Mouse (Mus musculus): Measurements from ENCODE around the gene Gnl3l. TPM values are rescaled to one million over a fixed set of nuclear protein-coding genes. Genes with fewer than 3 reads are reported as not detected.

Gnl3l gene
- 100 to 1,000 TPM; 198 to 216 TPM for total RNA-seq (2021)
- long read RNA-seq, experiment 1, full-length matches to known transcripts, result 28 of 75 reads
- long read RNA-seq, experiment 1, partial matches to known transcripts, result 17 of 75 reads
- long read RNA-seq, experiment 1, other reads (novel, unspliced or antisense), result 30 of 75 reads
- long read RNA-seq, experiment 2, full-length matches to known transcripts, result 5 of 8 reads
- long read RNA-seq, experiment 2, partial matches to known transcripts, result 0 of 8 reads
- long read RNA-seq, experiment 2, other reads (novel, unspliced or antisense), result 3 of 8 reads

DNA sequence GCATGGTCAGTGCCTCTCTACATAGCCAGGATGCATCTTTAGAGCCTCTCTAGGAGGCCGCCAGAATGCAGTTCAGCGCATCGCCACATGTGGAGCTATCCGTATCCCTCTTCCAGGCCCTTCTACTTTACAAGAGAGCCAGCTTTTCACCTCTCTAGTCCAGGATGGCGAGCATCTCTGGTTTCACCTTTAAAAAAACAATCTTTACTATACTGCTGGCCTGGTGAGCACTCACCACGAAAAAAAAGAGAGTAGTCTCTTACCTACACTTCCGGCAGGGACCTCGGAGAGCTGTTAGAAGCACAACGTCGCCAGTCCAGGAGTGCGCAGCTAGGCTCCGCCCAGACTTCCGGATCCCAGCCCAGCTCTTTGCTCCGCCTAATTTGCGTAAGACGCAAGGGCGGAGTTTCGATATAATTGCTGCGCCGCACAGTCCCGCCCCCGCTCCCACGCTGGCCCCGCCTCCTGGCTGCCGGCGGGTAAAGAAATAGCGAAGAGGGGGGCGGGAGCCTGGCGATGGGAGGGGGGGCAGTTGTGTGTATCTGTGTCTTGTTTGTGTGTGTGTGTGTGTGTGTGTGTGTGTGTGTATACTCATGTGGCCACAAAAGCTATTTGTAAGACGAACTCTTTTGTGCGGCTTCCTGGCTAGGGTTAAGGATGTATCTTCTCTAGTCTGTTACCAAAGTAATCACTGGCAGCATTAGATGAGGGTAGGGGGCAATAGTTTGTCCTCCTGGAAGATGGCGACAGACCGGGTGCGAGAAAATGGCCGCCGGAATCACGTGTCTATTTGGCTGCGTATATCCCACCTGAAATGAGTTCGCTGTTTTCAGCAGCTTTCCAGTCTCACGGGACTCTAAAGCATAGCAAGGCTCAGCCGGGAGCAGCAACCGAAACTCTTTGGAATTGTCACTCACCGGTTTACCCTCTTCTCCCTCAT lies at the start of gene Gnl3l:
TSS of gene Gnl3l (minus strand) at position 385 of the 940 bp plus-strand sequence.
- peak; percentile 85 to 89 for DNase-seq (ENCODE audit: low spot score in 2 of 2)

DNA sequence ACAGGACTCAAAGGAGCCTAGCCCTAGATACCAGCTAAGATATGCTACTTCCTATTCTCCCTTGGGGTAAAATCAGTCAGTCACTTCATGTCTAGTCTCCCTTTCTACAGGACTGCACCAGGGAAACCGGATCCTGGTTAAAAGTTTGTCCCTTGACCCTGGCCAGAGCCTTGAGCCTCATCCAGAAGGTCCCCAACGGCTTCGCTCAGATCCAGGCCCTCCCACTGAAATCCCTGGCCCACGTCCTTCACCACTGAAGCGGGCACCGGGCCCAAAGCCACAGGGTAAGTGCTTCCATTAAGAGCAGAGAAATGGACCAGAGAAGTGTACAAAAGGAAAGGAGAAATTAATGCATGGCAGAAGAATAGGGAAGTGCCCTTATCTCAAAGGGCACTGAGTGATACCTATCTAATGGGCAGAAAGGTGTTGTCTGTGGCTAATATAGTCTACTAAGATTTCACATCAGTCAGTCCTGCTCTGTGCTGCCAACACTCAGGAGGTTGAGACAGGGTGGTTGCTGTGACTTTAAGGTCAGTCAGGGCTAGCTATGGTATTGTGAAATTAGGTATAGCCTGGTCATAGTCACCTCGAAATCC lies 49.0 kb upstream of the Gnl3l start:
- no peak for DNase-seq (ENCODE audit: low spot score in 2 of 2)

DNA sequence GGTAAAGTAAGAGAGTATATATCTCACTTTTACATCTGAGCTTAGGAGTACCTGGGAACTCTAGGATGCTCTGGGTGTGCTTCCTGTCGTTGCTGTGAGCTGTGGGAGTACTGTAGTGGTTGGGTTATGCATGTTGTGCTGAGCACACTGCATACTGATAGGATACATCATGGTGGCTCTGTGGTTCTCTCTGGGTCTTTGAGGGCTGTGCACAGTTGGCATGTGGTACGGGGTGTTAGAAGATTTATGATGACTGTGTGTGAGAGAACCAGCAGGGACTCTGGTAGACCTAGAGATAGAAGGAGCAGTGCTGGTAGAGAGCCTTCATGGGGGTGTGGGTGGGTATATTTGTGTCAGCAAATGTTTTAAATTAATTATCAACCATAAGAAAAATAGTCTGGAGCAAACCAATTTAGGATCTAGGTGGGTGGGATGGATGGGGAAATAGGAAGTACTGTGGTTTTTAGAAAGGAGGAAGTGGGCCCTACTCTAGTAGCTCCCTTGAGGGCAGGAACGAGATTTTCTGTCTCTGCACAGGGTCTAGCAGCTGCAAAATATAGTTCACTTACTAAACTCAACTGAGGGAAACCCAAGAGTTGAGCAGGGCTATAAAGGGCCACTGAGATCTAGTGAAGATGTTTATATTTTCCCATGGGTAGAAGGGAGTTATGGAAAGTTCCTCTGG lies 44.6 kb upstream of the Gnl3l start:
- no peak for DNase-seq (ENCODE audit: low spot score in 2 of 2)

DNA sequence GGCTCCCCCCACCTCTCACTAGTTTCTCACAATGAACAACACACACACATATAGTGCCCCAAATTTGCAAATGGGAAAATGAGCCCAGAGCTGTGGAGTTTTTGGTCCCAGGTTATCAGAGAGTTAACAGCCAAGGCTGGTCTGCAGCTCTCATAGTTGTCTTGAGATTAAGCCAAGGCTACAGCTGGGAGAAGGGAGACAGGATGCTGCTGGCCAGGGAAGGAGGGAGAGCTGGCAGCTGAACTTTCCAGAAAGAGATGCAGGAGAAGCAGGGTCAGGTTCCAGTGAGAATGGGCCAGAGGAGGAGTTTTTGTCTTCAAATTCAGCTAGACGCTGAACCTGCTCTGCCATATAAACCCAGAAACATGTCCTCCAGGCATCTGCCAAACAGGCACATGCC lies 42.2 kb upstream of the Gnl3l start:
- no peak for DNase-seq (ENCODE audit: low spot score in 2 of 2)

DNA sequence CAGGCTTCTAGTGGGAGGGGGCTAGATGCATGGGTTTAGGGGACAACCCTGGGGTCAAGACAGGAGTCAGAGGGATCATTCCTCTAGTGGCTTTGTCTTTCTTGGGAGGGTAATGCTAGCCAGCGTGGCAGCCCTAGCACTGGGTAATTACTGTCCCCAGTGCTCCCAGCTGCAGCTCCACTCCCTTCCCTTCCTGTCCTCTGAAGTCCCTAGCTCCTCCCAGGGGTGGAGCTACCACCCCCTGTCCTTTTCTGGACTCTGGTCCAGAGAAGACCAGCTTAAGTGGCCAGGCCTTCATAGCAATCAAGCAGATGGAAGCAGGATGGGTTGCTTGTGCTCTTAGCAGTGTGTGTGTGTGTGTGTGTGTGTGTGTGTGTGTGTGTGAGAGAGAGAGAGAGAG lies 38.4 kb upstream of the Gnl3l start:
- DNase-seq (ENCODE audit: low spot score in 2 of 2), result no peak

DNA sequence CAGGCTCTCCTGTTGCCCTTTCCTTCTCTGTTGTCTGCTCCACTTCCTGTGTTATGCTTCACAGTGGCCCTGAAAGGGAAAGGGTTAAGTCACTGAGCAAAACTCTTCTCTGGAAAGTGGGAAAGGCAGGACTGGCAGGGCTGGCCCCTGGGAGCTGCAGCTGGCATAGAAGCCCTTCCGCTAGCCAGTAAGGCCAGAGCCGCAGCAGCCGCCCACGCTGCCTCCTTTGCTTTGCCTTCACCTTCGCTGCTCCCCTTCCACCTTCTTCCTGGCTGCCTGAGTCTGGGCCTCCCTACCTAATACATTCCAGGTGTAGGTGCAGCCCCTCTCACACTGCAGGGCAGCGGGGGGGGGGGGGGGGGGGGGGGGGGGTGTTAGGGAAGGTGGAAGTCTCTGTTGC lies 37.4 kb upstream of the Gnl3l start:
- no peak for DNase-seq (ENCODE audit: low spot score in 2 of 2)

DNA sequence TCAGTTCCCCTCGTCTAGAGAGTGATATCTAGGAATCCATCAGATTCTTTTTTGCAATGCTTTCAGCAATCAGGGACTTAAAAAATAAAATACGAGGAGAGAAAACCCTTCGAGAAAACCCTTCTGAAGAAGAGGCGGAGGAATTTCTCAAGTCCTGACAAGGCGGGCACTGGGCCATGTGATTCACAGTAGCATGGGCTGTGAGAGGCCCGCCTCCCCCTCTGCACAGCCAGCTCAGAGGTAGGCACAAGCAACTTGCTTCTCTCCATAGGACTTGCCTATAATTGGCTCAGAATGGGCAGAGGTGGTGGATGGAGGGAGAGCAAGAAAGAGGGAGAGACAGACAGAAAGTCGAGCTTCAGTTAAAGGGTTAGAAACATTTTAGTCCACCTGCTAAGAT lies 33.2 kb upstream of the Gnl3l start:
- DNase-seq (ENCODE audit: low spot score in 2 of 2), result peak in 1 of 2 experiments; percentile 13

DNA sequence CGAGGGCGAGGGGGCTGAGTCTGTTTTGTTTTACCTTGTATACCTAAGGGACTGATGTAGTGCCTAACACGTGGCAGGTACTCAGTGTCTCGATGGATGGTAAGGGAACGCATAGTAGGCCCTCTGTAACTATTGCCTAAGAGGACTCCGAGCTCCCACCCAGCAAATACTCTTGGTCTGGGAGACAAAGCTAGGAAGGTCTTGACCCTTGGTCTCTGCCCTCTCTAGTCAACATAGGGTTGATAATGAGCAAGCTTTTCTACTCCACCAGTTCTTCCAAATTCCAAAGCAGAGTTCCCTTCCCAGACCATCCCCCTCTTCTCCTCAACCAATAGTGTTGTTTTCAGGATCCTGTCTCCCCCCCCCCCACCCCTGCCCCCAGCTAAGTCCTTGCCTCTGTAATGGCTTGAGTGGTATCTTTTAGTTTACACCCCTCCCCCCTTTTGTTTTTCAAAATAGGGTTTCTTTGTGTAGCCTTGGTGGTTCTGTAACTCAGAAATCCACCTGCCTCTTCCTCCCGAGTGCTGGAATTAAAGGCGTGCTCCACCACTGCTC lies 32.6 kb upstream of the Gnl3l start:
- DNase-seq (ENCODE audit: low spot score in 2 of 2), result no peak

DNA sequence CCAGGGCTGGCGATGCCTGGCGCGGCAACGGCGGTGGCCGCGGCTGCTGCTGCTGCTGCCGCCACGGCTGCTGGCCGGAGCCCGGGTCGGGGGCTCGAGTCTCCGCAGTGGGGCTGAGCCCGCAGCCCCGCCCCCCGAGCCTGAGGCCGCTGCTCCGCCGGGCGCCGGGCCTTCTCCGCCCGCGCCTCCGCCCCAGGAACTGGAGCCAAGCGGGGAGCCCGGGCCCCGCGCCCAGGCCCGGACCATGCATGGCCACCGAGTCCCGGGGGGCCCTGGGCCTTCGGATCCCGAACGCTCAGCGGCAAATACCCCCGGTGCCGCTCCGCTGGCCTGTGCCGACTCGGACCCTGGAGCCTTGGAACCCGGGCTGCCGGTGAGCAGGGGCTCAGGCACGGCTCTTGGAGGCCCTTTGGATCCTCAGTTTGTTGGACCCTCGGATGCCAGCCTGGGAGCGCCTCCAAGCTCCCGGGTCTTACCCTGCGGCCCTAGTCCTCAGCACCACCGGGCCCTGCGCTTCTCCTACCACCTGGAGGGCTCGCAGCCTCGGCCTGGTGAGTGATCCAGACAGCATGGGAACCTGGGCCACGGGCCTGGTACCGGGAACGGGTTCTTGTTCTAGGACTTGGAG lies 30.4 kb upstream of the Gnl3l start:
- DNase-seq (ENCODE audit: low spot score in 2 of 2), result peak; percentile 16 to 23

DNA sequence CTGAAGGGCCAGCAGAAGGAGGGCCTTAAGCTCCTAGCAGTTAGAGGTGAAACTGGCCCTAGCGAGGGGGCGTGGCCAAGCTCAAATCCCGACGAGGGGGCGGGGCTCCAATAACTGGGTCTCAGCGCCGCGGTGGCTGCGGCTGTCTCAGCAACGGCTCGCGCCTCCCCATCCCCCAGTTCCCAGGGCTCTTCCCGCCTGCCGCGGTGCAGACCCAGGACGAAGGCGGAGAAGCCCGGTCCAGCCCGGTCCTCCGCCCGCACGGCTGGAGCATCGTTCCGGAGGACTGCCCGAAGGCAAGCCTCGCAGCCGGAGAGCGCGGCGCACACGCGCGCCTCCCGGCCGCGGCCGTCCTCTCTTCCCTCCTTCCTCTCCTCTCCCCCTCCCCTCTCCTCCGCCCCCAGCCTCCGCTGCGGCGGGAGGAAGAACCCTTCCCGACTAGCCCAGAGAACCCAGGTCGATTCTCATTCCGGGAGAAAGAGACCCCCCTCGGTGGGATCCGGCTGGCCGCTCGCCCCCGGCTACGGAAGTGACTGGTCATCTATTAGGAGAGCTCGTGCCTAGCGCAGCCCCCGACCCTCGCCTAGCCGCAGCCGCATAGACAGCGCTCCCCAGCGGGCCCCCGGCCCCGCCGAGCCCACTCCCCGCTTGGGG lies 29.8 kb upstream of the Gnl3l start:
- peak; percentile 73 to 79 for DNase-seq (ENCODE audit: low spot score in 2 of 2)

DNA sequence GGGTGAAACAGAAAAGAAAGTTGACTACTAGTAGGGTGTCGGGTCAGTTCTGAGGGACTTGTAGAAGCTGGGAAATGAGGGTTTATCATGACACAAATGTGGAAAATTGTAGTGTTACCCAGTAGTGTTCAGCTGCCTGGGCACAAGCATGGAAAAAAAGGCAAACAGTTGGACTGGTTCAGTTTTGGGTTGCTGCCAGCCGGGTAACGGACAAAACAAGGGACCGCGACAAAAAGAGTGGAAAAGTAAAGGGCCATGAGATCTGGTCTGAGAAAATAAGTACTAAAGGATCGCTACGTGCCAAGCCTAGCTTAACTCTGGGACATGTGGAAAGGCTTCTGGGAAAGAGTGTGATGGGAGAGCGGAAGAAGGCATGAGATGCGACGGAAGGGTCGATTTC lies 29.2 kb upstream of the Gnl3l start:
- DNase-seq (ENCODE audit: low spot score in 2 of 2), result no peak

DNA sequence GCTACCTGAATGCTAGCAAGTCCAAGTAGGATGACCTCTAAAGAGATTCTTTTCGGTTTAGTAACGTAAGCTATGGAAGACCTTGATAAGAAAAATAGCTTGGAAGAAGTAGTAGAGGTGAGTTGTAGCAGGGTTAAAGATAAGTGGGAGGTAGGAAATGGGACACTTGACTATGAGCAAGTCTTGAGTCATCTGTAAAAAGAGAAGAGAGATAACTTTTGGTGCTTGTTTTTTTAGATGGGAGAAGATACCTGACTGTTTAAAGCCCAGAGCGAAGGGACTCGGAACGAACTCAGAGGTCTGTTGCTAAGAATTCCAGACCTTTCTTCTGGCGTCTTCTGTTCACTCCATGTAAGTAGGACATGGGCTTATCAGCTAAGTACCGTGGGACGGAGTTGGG lies 28.7 kb upstream of the Gnl3l start, which contains the start of gene Fgd1:
TSS of gene Fgd1 (plus strand) at position 301 of the 400 bp plus-strand sequence.
- DNase-seq (ENCODE audit: low spot score in 2 of 2), result no peak

DNA sequence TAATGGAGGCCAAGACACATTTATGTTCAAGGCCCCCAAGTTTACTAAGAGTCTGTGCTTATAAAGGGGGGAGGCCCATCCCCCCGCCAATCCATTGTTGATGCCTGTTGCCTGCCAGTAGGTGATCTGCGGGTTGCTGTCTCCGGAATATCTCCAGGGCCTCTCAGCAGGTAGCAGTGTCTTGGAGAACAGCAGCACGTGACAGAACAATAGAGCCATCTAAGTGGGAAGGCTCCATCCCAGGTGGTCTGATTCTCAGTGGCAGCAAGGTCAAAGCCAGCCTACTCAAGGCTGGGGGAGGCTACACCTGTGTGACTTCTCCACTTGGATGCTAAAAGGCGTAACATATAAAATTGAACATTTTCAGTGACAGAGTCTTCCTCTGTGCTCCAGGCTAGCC lies 24.1 kb upstream of the Gnl3l start:
- no peak for DNase-seq (ENCODE audit: low spot score in 2 of 2)

DNA sequence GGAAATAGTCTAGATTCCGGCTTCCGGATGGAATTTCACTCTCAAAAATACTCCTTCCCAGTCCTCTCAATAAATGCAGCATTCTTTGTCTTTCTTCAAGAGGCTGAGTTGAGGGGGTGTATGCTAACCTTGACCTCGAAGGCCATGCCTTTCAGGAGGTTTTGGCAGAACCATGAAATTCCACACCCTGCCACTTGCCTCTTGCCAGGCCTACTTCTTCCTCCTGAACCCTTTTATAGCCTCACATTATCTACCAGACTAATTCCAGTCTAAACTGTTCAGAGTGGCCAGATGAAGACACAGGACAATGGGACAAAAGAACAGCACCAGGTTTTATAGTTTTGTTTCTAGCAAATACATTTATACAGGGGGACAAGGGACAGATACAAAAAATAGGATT lies 14.3 kb upstream of the Gnl3l start:
- no peak for DNase-seq (ENCODE audit: low spot score in 2 of 2)

DNA sequence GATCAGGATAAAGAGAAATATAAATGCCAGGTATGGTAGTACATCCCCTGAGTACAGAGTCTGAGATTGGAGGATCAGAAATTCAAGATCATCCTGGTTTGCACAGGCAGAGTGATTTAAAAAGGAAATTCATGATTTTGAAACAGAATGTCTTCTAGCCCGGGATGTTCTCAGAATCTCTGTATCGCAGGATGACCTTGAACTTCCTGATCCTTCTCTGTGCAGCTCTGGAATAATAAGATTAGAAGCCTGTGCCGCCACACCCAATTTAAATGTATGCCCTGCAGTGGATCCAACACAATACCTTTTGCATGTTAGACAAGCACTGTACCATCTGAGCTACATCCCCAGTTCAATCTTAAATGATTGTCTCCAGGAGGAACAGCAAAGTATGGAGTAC lies 1.7 kb upstream of the Gnl3l start:
- no peak for DNase-seq (ENCODE audit: low spot score in 2 of 2)

DNA sequence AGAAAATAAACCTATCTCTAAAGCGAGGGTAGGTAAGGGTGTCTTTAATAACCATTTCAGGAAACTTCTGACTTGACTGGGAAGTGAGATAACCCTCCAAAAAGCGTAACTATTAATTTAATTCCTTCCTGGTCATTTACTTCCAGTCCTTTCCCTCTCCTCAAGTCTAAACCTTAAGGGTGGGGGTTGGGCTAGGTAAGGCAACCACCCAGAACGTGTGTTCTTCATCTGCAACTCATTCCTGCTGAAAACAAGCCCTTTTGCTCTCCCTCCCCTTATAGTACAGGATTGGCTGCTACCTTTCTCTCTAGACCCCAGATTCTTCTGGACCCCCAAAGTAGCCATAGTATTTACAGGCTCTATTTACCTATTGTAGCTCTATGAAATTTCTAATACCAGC lies 775 bp upstream of the Gnl3l start:
- DNase-seq (ENCODE audit: low spot score in 2 of 2), result no peak

DNA sequence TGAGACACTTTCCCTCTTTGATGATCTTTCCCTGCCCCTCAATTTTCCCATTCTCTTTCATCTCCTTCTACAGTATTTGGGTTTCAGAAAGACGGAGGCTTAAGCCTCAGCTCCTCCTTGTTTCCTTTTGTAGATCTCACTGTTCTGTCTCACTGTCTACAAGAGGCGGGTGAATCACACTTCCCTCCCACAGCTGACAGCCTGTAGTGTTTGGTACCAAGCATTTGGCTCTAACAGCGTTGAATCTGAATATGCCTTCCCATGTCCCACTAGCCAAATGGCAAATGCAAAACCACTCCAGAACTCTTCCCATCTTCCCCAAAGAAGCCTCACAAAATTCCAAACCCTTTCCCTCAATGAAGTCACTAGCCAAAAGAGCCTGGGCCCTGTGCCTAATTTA lies 20.3 kb downstream of the Gnl3l start:
- peak in 1 of 2 experiments; percentile 16 for DNase-seq (ENCODE audit: low spot score in 2 of 2)

DNA sequence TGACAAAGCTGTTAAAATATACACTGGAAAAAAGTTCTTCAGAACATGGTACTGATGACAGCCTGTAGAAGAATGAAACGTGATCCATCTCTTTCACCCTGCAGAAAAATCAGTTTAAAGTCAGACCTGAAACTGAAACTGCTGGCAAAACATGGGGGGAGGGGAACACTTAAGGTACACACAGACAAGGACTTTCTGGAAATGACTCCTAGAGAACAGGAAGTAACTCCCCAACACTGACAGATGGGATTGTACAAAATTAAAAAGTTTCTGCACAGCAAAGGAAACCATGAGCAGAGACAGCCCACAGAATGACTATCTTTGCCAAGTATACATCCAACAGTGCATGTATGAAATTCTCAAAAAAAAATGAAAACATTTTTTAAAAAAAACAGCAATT lies 35.5 kb downstream of the Gnl3l start:
- no peak for DNase-seq (ENCODE audit: low spot score in 2 of 2)

DNA sequence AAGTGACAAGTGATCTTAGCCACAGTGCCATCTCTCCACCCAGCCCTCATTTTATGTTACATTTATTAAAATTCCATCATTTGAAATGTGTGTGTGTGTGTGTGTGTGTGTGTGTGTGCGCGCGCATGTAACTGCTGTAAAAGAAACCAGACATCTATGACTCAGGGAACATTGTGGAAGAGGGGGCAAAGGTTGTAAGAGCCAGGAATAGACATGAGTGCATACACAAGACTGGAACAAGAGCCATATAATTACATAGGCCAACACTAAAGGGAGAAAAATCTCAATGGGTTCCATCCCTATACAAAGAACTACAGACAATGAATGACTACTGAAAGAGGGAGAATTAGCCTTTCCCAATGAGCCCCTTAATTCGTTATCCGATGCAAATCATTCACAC lies 41.7 kb downstream of the Gnl3l start:
- no peak for DNase-seq (ENCODE audit: low spot score in 2 of 2)

DNA sequence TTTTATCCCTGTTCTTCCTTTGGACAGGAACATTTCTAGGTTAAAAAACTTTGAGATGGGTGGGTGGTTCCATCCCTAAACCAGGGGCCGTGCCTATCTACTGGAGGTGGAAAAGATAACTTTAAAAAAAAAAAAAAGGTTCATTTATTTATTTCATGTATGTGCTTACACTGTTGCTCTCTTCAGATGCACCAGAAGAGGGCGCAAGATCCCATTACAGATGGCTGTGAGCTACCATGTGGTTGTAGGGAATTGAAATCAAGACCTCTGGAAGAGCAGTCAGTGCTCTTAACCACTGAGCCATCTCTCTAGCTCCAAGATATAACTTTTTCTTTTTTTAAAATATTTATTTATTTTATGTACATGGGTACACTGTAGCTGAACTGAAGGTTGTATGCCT lies 54.1 kb downstream of the Gnl3l start:
- DNase-seq (ENCODE audit: low spot score in 2 of 2), result no peak
